Mouse (Mus musculus) small intestine, adult 2 months (tissue): Measurements from ENCODE around the gene Ints1. TPM values are rescaled to one million over a fixed set of nuclear protein-coding genes. Genes with fewer than 3 reads are reported as not detected.

Experiments used
- H3K27ac ChIP-seq: fragments of 200-500 bp; 2 replicates; pipeline ENCODE4 v1.5.1; 2012; ENCODE audit warnings: low read depth, low read length, control low read depth, inconsistent platforms; ENCODE audit not compliant: insufficient read depth
- H3K27me3 ChIP-seq: fragments of 200-500 bp; 2 replicates; pipeline ENCODE4 v1.6.1; 2012; ENCODE audit warnings: mild to moderate bottlenecking, moderate library complexity, low read length, inconsistent platforms; ENCODE audit not compliant: control insufficient read depth, insufficient read depth
- H3K36me3 ChIP-seq: fragments of 200-500 bp; 2 replicates; pipeline ENCODE4 v1.6.1; 2012; ENCODE audit warnings: mild to moderate bottlenecking, low read length, control low read depth, inconsistent platforms; ENCODE audit not compliant: control insufficient read depth, insufficient read depth
- H3K4me1 ChIP-seq: fragments of 200-500 bp; 2 replicates; pipeline ENCODE4 v1.6.1; 2012; ENCODE audit warnings: low read length, inconsistent platforms, mixed read lengths; ENCODE audit not compliant: control insufficient read depth, insufficient read depth, insufficient read length
- H3K4me3 ChIP-seq: fragments of 200-500 bp; 2 replicates; pipeline ENCODE4 v1.5.1; 2012; ENCODE audit warnings: low read depth, mild to moderate bottlenecking, control low read depth, inconsistent platforms, low read length, moderate library complexity
- CTCF ChIP-seq: fragments of 200-500 bp; IDR thresholded peaks from 2 replicates; pipeline ENCODE4 v1.5.1; 2012; ENCODE audit warnings: low read depth, mild to moderate bottlenecking, control low read depth, inconsistent platforms, low read length, moderate library complexity, mixed read lengths; ENCODE audit not compliant: insufficient replicate concordance, insufficient read length; ENCODE audit errors: extremely low read depth
- POLR2A ChIP-seq: fragments of 200-500 bp; IDR thresholded peaks from 2 replicates; pipeline ENCODE4 v1.6.1; 2012; ENCODE audit warnings: low read depth, mild to moderate bottlenecking, control low read depth, inconsistent platforms, low read length, moderate library complexity
- WGBS: fragments of 180-500 bp; shearing (Covaris S2); methylation state at CpG from one replicate; pipeline ENCODE4 v1.1.7; 2018; 5-methylcytosine and 5-hydroxymethylcytosine counted together
- polyA plus RNA-seq: library from polyadenylated mRNA; depleted of rRNA; stranded (reverse); fragments of >200 nt; gene quantifications from 2 replicates; pipeline ENCODE4 v1.2.3, GENCODE M21; 2012

Gene Ints1
- polyA plus RNA-seq, 1 experiment: 86.6 TPM

- Histone ChIP-seq H3K36me3 (no peaks in the 10 kb centered on the region), H3K4me3 (peak overlapping the region; percentile 26), H3K27ac (peak overlapping the region; percentile 100), H3K4me1 (peaks cover 38% of the 10 kb centered on the region), H3K27me3 (no peaks in the 10 kb centered on the region)
- TF ChIP-seq POLR2A (no peak), CTCF (no peak)
- WGBS: 29% methylated on average over 14 of the region's 14 CpGs
These were observed 37.5 kb downstream of the Ints1 start for GRCm38 (mm10) chr5:139737841-139738591.

GRCm38 (mm10) chr5:139736504-139736940 lies 39.0 kb downstream of the Ints1 start:
- Histone ChIP-seq H3K4me3 (no peak overlapping the region), H3K36me3 (no peaks in the 10 kb centered on the region), H3K4me1 (peaks cover 44% of the 10 kb centered on the region), H3K27ac (peak overlapping the region; percentile 100), H3K27me3 (no peaks in the 10 kb centered on the region)
- TF ChIP-seq POLR2A (no peak; the same call in 1 of the 2 replicates), CTCF (no peak)
- 8% methylated on average over 10 of the region's 10 CpGs for WGBS

- Histone ChIP-seq H3K27me3 (no peaks in the 10 kb centered on the region), H3K4me3 (peak within 1 kb of the TSS; percentile 64), H3K27ac (peak within 1 kb of the TSS; percentile 100), H3K4me1 (peaks cover 50% of the 10 kb centered on the region), H3K36me3 (no peaks in the 10 kb centered on the region)
- WGBS: under 1% methylated on average over 50 of the region's 50 CpGs
- TF ChIP-seq CTCF: no peak
- no peak for TF ChIP-seq POLR2A
These were observed 39.6 kb downstream of the Ints1 start, which contains the start of gene Micall2 for GRCm38 (mm10) chr5:139735677-139736503. Gene Micall2, minus strand, starts transcription at chr5:139736336.

GRCm38 (mm10) chr5:139734746-139735145 lies 40.7 kb downstream of the Ints1 start:
- Histone ChIP-seq H3K4me3 (peak overlapping the region; percentile 42), H3K4me1 (peaks cover 58% of the 10 kb centered on the region), H3K27me3 (no peaks in the 10 kb centered on the region), H3K27ac (peak overlapping the region; percentile 96), H3K36me3 (no peaks in the 10 kb centered on the region)
- TF ChIP-seq POLR2A (no peak), CTCF (no peak)
- 58% methylated on average over 7 of the region's 7 CpGs for WGBS

GRCm38 (mm10) chr5:139734016-139734415 lies 41.5 kb downstream of the Ints1 start:
- 11% methylated on average over 3 of the region's 3 CpGs for whole genome bisulfite sequencing
- TF ChIP-seq CTCF (no peak), POLR2A (no peak)
- Histone ChIP-seq H3K27me3 (no peaks in the 10 kb centered on the region), H3K4me1 (peaks cover 60% of the 10 kb centered on the region), H3K27ac (peak overlapping the region; percentile 96), H3K4me3 (no peak overlapping the region), H3K36me3 (no peaks in the 10 kb centered on the region)

- 10% methylated on average over 11 of the region's 11 CpGs for WGBS
- peak overlapping the region; percentile 32 for H3K4me3 ChIP-seq
These were observed 42.8 kb downstream of the Ints1 start for GRCm38 (mm10) chr5:139732634-139733107.

More at GRCm38 (mm10) chr5:139732634-139733107, 42.8 kb downstream of the Ints1 start:
- peak overlapping the region; percentile 96 for H3K27ac ChIP-seq
- TF ChIP-seq POLR2A (peak; percentile 26; the same call in 1 of the 2 replicates), CTCF (no peak)
- H3K27me3 ChIP-seq: no peaks in the 10 kb centered on the region
- H3K36me3 ChIP-seq: no peaks in the 10 kb centered on the region
- peaks cover 57% of the 10 kb centered on the region for H3K4me1 ChIP-seq
